8 mouse cellular contexts compared by ENCODE assay signal in genomic region chr11:58867039-58867953, GRCm38 (mm10). TPM values are rescaled to one million over a fixed set of nuclear protein-coding genes. Genes with fewer than 3 reads are reported as not detected.
DNase-seq lines count a peak whose midpoint lies in the region; ATAC-seq lines count a peak whose summit lies in the region.

TSS of gene 2810021J22Rik (plus strand) at chr11:58867216.

- peak within 1 kb of the TSS; percentile 75 for H3K4me3 ChIP-seq in hindbrain, embryonic 13.5 days

- no peaks in the 10 kb centered on the region for H3K27me3 ChIP-seq in hindbrain, embryonic 13.5 days

- H3K27ac ChIP-seq in hindbrain, embryonic 13.5 days, result peak within 1 kb of the TSS; percentile 93

- H3K4me2 ChIP-seq in hindbrain, embryonic 13.5 days, result peak within 1 kb of the TSS; percentile 89

- peaks cover 28% of the 10 kb centered on the region for H3K4me1 ChIP-seq in hindbrain, embryonic 13.5 days (replicated peaks)

- DNase-seq in T-cell, adult 2 months (ENCODE audit: low spot score), result peak; percentile 87
- peak; percentile 83 to 88 for DNase-seq in cerebellum, postnatal 14 days
- DNase-seq in frontal cortex, postnatal 25 days (ENCODE audit: low spot score in 2 of 2), result peak; percentile 59 to 66
- peak; percentile 82 to 83 for DNase-seq in layer of hippocampus, postnatal 36 days
- peak; percentile 81 for DNase-seq in lung, postnatal 25 days (ENCODE audit: low spot score)
- DNase-seq in retina, adult 2 months (ENCODE audit: low read depth, low spot score), result peak; percentile 57
- peak; percentile 91 for DNase-seq in thymus, postnatal 25 days

- 3% methylated on average over 37 of the region's 37 CpGs for WGBS in hindbrain, embryonic 13.5 days

- H3K9me3 ChIP-seq in hindbrain, embryonic 13.5 days, result no peaks in the 10 kb centered on the region

- H3K36me3 ChIP-seq in hindbrain, embryonic 13.5 days, result peaks cover 27% of the 10 kb centered on the region

- peak within 1 kb of the TSS; percentile 89 for H3K9ac ChIP-seq in hindbrain, embryonic 13.5 days

- ATAC-seq in hindbrain, embryonic 13.5 days (ENCODE audit: low FRiP score), result peak; percentile 92

RNA-seq across cellular contexts. Expression of gene 2810021J22Rik, which starts in this region (rescaled TPM):
- polyA plus RNA-seq in hindbrain, embryonic 13.5 days (2015; fragmentation: Nextera tagmentation; extraction: Ambion mirVana), result 11.5 and 12.9 TPM in 2 replicates
- 10 to 100 TPM in 1 of 2 experiments, 1 to 10 TPM in 1; 9.7 to 12.2 TPM for total RNA-seq in layer of hippocampus, postnatal 36 days (2021)

Comparison
In these comparisons a context has a peak if more than half of its experiments do, and no peak if none do; other contexts are left out.
1. Peak in every context shown above with its lines: DNase-seq, ATAC-seq, H3K4me3 ChIP-seq and H3K27ac ChIP-seq.